Mouse (Mus musculus) erythroblast, embryonic 14.5 days (primary cell): Measurements from ENCODE around the gene Stk4. TPM values are rescaled to one million over a fixed set of nuclear protein-coding genes. Genes with fewer than 3 reads are reported as not detected.

ENCODE experiments used
- H3K27me3 ChIP-seq: 2 replicates; pipeline ENCODE4 v1.6.1; 2012; ENCODE audit warnings: inconsistent platforms; ENCODE audit not compliant: control insufficient read depth
- H3K36me3 ChIP-seq: 2 replicates; pipeline ENCODE4 v1.6.1; 2012; ENCODE audit warnings: mild to moderate bottlenecking, inconsistent platforms; ENCODE audit not compliant: control insufficient read depth
- H3K4me1 ChIP-seq: 2 replicates; pipeline ENCODE4 v1.6.1; 2012; ENCODE audit warnings: inconsistent platforms; ENCODE audit not compliant: control insufficient read depth
- H3K4me3 ChIP-seq: replicated peaks from 2 replicates; pipeline ENCODE3; 2012; ENCODE audit warnings: moderate library complexity, mild to moderate bottlenecking, inconsistent platforms
- H3K9me3 ChIP-seq: 2 replicates; pipeline ENCODE4 v1.6.1; 2012; ENCODE audit warnings: low read length, inconsistent platforms, mixed read lengths; ENCODE audit not compliant: control insufficient read depth
- GATA1 ChIP-seq: IDR thresholded peaks from 2 replicates; pipeline ENCODE4 v1.6.1; 2012; ENCODE audit warnings: low read length, inconsistent platforms, mixed read lengths
- TAL1 ChIP-seq: IDR thresholded peaks from 3 replicates; pipeline ENCODE4 v1.6.1; 2012; ENCODE audit warnings: low read length, inconsistent platforms, mixed read lengths
- polyA plus RNA-seq: library from polyadenylated mRNA; stranded (reverse); fragments of >175 nt; gene quantifications from 2 replicates; pipeline ENCODE4 v1.2.3, GENCODE M21; 2012

Gene Stk4
- polyA plus RNA-seq, 1 experiment = 0.71 TPM

- no peak for TF ChIP-seq GATA1
- TF ChIP-seq TAL1 = no peak
- Histone ChIP-seq H3K4me1 (no peaks in the 10 kb centered on the region), H3K4me3 (no peak overlapping the region), H3K36me3 (peaks cover 43% of the 10 kb centered on the region), H3K27me3 (no peaks in the 10 kb centered on the region), H3K9me3 (no peaks in the 10 kb centered on the region)
Measured at GRCm38 (mm10) chr2:164111546-164111945, 41.4 kb downstream of the Stk4 start.

GRCm38 (mm10) chr2:164114051-164114450 lies 43.9 kb downstream of the Stk4 start:
- H3K9me3 ChIP-seq = no peaks in the 10 kb centered on the region
- H3K36me3 ChIP-seq = peaks cover 44% of the 10 kb centered on the region
- TF ChIP-seq GATA1 (no peak), TAL1 (no peak)
- H3K4me1 ChIP-seq = no peaks in the 10 kb centered on the region
- no peak overlapping the region for H3K4me3 ChIP-seq
- no peaks in the 10 kb centered on the region for H3K27me3 ChIP-seq

- Histone ChIP-seq H3K9me3 (no peaks in the 10 kb centered on the region), H3K27me3 (no peaks in the 10 kb centered on the region), H3K4me1 (no peaks in the 10 kb centered on the region), H3K4me3 (no peak overlapping the region), H3K36me3 (peaks cover 52% of the 10 kb centered on the region)
- TF ChIP-seq TAL1 (no peak), GATA1 (no peak)
Measured at GRCm38 (mm10) chr2:164115531-164115930, 45.4 kb downstream of the Stk4 start.

GRCm38 (mm10) chr2:164119503-164119902 lies 49.4 kb downstream of the Stk4 start:
- no peak overlapping the region for H3K4me3 ChIP-seq
- H3K36me3 ChIP-seq = peaks cover 48% of the 10 kb centered on the region
- H3K9me3 ChIP-seq = no peaks in the 10 kb centered on the region

GRCm38 (mm10) chr2:164123169-164123766 lies 53.1 kb downstream of the Stk4 start:
- peaks cover 43% of the 10 kb centered on the region for H3K36me3 ChIP-seq
- no peaks in the 10 kb centered on the region for H3K27me3 ChIP-seq
- H3K9me3 ChIP-seq = no peaks in the 10 kb centered on the region
- no peak overlapping the region for H3K4me3 ChIP-seq
- no peaks in the 10 kb centered on the region for H3K4me1 ChIP-seq
- TF ChIP-seq TAL1 = no peak

More at GRCm38 (mm10) chr2:164119503-164119902, 49.4 kb downstream of the Stk4 start:
- Histone ChIP-seq H3K4me1 (no peaks in the 10 kb centered on the region), H3K27me3 (no peaks in the 10 kb centered on the region)
- TF ChIP-seq TAL1 = no peak
- no peak for TF ChIP-seq GATA1

- Histone ChIP-seq H3K36me3 (peaks cover 30% of the 10 kb centered on the region), H3K4me3 (no peak overlapping the region), H3K9me3 (no peaks in the 10 kb centered on the region), H3K27me3 (no peaks in the 10 kb centered on the region), H3K4me1 (no peaks in the 10 kb centered on the region)
- no peak for TF ChIP-seq TAL1
- TF ChIP-seq GATA1 = no peak
Measured at GRCm38 (mm10) chr2:164126533-164126955, 56.4 kb downstream of the Stk4 start.

GRCm38 (mm10) chr2:164127297-164127696 lies 57.2 kb downstream of the Stk4 start:
- Histone ChIP-seq H3K4me1 (no peaks in the 10 kb centered on the region), H3K27me3 (no peaks in the 10 kb centered on the region), H3K4me3 (no peak overlapping the region), H3K9me3 (no peaks in the 10 kb centered on the region), H3K36me3 (peaks cover 31% of the 10 kb centered on the region)
- TF ChIP-seq TAL1 (no peak), GATA1 (no peak)

- H3K9me3 ChIP-seq = no peaks in the 10 kb centered on the region
- no peaks in the 10 kb centered on the region for H3K4me1 ChIP-seq
- H3K36me3 ChIP-seq = peaks cover 31% of the 10 kb centered on the region
- no peaks in the 10 kb centered on the region for H3K27me3 ChIP-seq
- H3K4me3 ChIP-seq = no peak overlapping the region
- TF ChIP-seq TAL1 (no peak), GATA1 (no peak)
Measured at GRCm38 (mm10) chr2:164128576-164129411, 58.7 kb downstream of the Stk4 start.

GRCm38 (mm10) chr2:164131586-164131985 lies 61.5 kb downstream of the Stk4 start:
- Histone ChIP-seq H3K4me3 (no peak overlapping the region), H3K4me1 (no peaks in the 10 kb centered on the region), H3K9me3 (no peaks in the 10 kb centered on the region), H3K27me3 (no peaks in the 10 kb centered on the region), H3K36me3 (peaks cover 26% of the 10 kb centered on the region)
- TF ChIP-seq GATA1 (no peak), TAL1 (no peak)
